Mouse (Mus musculus) heart, embryonic 14.5 days (tissue): ENCODE measurements at regions not wholly inside any gene's neighbourhood (a gene's known extent, or its start where the extent isn't known, plus 50 kb on each side); places are given as distances from the start of the nearest gene placed in this dataset.

Source experiments
- ATAC-seq: fragments of 200-750 bp; cut with Nextera tagmentation; 2 replicates; pipeline ENCODE4 v1.8.0; 2017; ENCODE audit warnings: low read depth, moderate TSS enrichment; ENCODE audit not compliant: insufficient number of reproducible peaks, insufficient read depth, low FRiP score
- H3K27ac ChIP-seq, 2 experiments: fragments of 200-500 bp in 1 of 2; fragments of 300-500 bp in 1 of 2; sonication (generic) in 1 of 2; replicated peaks in 1 of 2; 2 replicates each; pipeline ENCODE4 v1.5.1; 2012 to 2014; ENCODE audit warnings: low read depth in 2 of 2, low read length in 2 of 2, control low read depth in 1 of 2, mild to moderate bottlenecking in 1 of 2, mixed read lengths in 1 of 2; ENCODE audit not compliant: control insufficient read depth in 1 of 2, insufficient read depth in 1 of 2
- H3K27me3 ChIP-seq: fragments of 300-500 bp; sonication (generic); 2 replicates; pipeline ENCODE4 v1.6.1; 2014; ENCODE audit warnings: mild to moderate bottlenecking, low read length, control low read depth; ENCODE audit not compliant: control insufficient read depth, insufficient read depth
- H3K36me3 ChIP-seq: fragments of 300-500 bp; sonication (generic); 2 replicates; pipeline ENCODE4 v1.6.1; 2014; ENCODE audit warnings: mild to moderate bottlenecking, control low read depth, low read length, mixed read lengths; ENCODE audit not compliant: control insufficient read depth, insufficient read depth
- H3K4me1 ChIP-seq, 2 experiments: fragments of 200-500 bp in 1 of 2; fragments of 300-500 bp in 1 of 2; sonication (generic) in 1 of 2; 2 replicates each; pipeline ENCODE4 v1.6.1; 2012 to 2014; ENCODE audit warnings: low read length in 2 of 2, control low read depth in 1 of 2, mixed read lengths in 1 of 2; ENCODE audit not compliant: control insufficient read depth in 2 of 2, insufficient read depth in 2 of 2
- H3K4me2 ChIP-seq: fragments of 300-500 bp; sonication (generic); 2 replicates; pipeline ENCODE4 v1.6.1; 2014; ENCODE audit warnings: mild to moderate bottlenecking, low read length
- H3K4me3 ChIP-seq, 2 experiments: fragments of 200-500 bp in 1 of 2; fragments of 300-500 bp in 1 of 2; sonication (generic) in 1 of 2; 2 replicates each; pipeline ENCODE4 v1.5.1; 2012 to 2014; ENCODE audit warnings: low read length in 2 of 2, mild to moderate bottlenecking in 2 of 2, control low read depth in 1 of 2, low read depth in 1 of 2, moderate library complexity in 1 of 2; ENCODE audit not compliant: control insufficient read depth in 1 of 2, insufficient read depth in 1 of 2
- H3K9ac ChIP-seq: fragments of 300-500 bp; sonication (generic); 2 replicates; pipeline ENCODE4 v1.6.1; 2014; ENCODE audit warnings: mild to moderate bottlenecking, low read length
- H3K9me3 ChIP-seq: fragments of 300-500 bp; sonication (generic); 2 replicates; pipeline ENCODE4 v1.6.1; 2016; ENCODE audit warnings: low read length, control low read depth; ENCODE audit not compliant: control insufficient read depth
- WGBS: fragments of 180-500 bp; shearing (Covaris S2); extraction: QIAGEN DNeasy Blood & Tissue Kit; methylation state at CpG from one replicate; pipeline ENCODE4 v1.1.7; 2014; 5-methylcytosine and 5-hydroxymethylcytosine counted together

- Histone ChIP-seq H3K9ac (peak overlapping the region; percentile 51; the same call in 1 of the 2 replicates), H3K27me3 (no peaks in the 10 kb centered on the region), H3K4me1 (peaks cover 3 to 13% of the 10 kb centered on the region in 2 experiments; a peak in 2 of 4 replicates), H3K36me3 (no peaks in the 10 kb centered on the region), H3K9me3 (no peaks in the 10 kb centered on the region), H3K4me2 (peak overlapping the region; percentile 26), H3K27ac (peak overlapping the region in 1 of 2 experiments; percentile 55; a peak in 2 of 4 replicates), H3K4me3 (no peak overlapping the region)
- ATAC-seq, result 0 out of 2 replicates have a peak, but pooled peaks have one; percentile 8
- 21% methylated on average over 2 of the region's 2 CpGs for WGBS
These were observed 98.4 kb downstream of the Edn3 start for GRCm38 (mm10) chr2:174858835-174859215.

GRCm38 (mm10) chr2:174859533-174859932 lies 99.1 kb downstream of the Edn3 start:
- no peak for ATAC-seq
- H3K36me3 ChIP-seq, result no peaks in the 10 kb centered on the region
- no peak overlapping the region for H3K9ac ChIP-seq
- H3K27ac ChIP-seq, result peak overlapping the region in 1 of 2 experiments; percentile 55; a peak in 1 of 4 replicates
- WGBS, result 40% methylated on average over 7 of the region's 7 CpGs
- no peak overlapping the region for H3K4me3 ChIP-seq
- H3K4me1 ChIP-seq, result peaks cover 3 to 13% of the 10 kb centered on the region in 2 experiments; a peak in 2 of 4 replicates
- H3K4me2 ChIP-seq, result no peak overlapping the region
- H3K27me3 ChIP-seq, result no peaks in the 10 kb centered on the region
- no peaks in the 10 kb centered on the region for H3K9me3 ChIP-seq

- Histone ChIP-seq H3K4me1 (peaks cover 22 to 25% of the 10 kb centered on the region in 2 experiments), H3K36me3 (no peaks in the 10 kb centered on the region), H3K9me3 (no peaks in the 10 kb centered on the region), H3K4me2 (no peak overlapping the region), H3K9ac (no peak overlapping the region), H3K27ac (no peak overlapping the region), H3K27me3 (no peaks in the 10 kb centered on the region), H3K4me3 (no peak overlapping the region)
- WGBS, result 86% methylated on average over 3 of the region's 3 CpGs
- ATAC-seq, result no peak
These were observed 104.2 kb downstream of the Edn3 start for GRCm38 (mm10) chr2:174864657-174865056.

- no peak overlapping the region for H3K9ac ChIP-seq
- WGBS, result 36% methylated on average over 8 of the region's 8 CpGs
- H3K4me1 ChIP-seq, result peaks cover 23 to 25% of the 10 kb centered on the region in 2 experiments
- no peaks in the 10 kb centered on the region for H3K36me3 ChIP-seq
- ATAC-seq, result no peak
- H3K27ac ChIP-seq, result peak overlapping the region in 1 of 2 experiments; percentile 34; a peak in 2 of 4 replicates
- no peaks in the 10 kb centered on the region for H3K27me3 ChIP-seq
- H3K4me2 ChIP-seq, result no peak overlapping the region
- H3K4me3 ChIP-seq, result no peak overlapping the region
- no peaks in the 10 kb centered on the region for H3K9me3 ChIP-seq
These were observed 106.1 kb downstream of the Edn3 start for GRCm38 (mm10) chr2:174866546-174866945.

- Histone ChIP-seq H3K36me3 (no peaks in the 10 kb centered on the region), H3K4me3 (no peak overlapping the region), H3K9ac (no peak overlapping the region), H3K27me3 (no peaks in the 10 kb centered on the region), H3K4me1 (peaks cover 30 to 31% of the 10 kb centered on the region in 2 experiments), H3K27ac (no peak overlapping the region), H3K9me3 (no peaks in the 10 kb centered on the region), H3K4me2 (no peak overlapping the region)
- ATAC-seq, result no peak
- WGBS, result 58% methylated on average over 5 of the region's 5 CpGs
These were observed 107.0 kb downstream of the Edn3 start for GRCm38 (mm10) chr2:174867397-174867796.

GRCm38 (mm10) chr2:174868186-174868585 lies 107.8 kb downstream of the Edn3 start:
- ATAC-seq, result no peak
- WGBS, result 50% methylated on average over 3 of the region's 3 CpGs
- Histone ChIP-seq H3K27me3 (no peaks in the 10 kb centered on the region), H3K4me1 (peaks cover 30 to 31% of the 10 kb centered on the region in 2 experiments), H3K4me2 (no peak overlapping the region), H3K9me3 (no peaks in the 10 kb centered on the region), H3K4me3 (no peak overlapping the region), H3K9ac (no peak overlapping the region), H3K27ac (peak overlapping the region; percentile 57 to 67; a peak in 3 of 4 replicates), H3K36me3 (no peaks in the 10 kb centered on the region)

- no peaks in the 10 kb centered on the region for H3K36me3 ChIP-seq
- H3K27me3 ChIP-seq, result no peaks in the 10 kb centered on the region
- H3K4me2 ChIP-seq, result no peak overlapping the region
- no peak overlapping the region; the same call in 1 of the 2 replicates for H3K9ac ChIP-seq
- peak overlapping the region; percentile 57 to 67 for H3K27ac ChIP-seq
- H3K9me3 ChIP-seq, result no peaks in the 10 kb centered on the region
- no peak overlapping the region for H3K4me3 ChIP-seq
- WGBS, result 38% methylated on average over 8 of the region's 8 CpGs
- no peak for ATAC-seq
- peaks cover 30 to 31% of the 10 kb centered on the region in 2 experiments for H3K4me1 ChIP-seq
These were observed 108.4 kb downstream of the Edn3 start for GRCm38 (mm10) chr2:174868743-174869369.

- H3K4me2 ChIP-seq, result no peak overlapping the region
- no peak overlapping the region for H3K27ac ChIP-seq
- H3K27me3 ChIP-seq, result no peaks in the 10 kb centered on the region
- ATAC-seq, result no peak
- H3K4me1 ChIP-seq, result peaks cover 30 to 31% of the 10 kb centered on the region in 2 experiments
- H3K9me3 ChIP-seq, result no peaks in the 10 kb centered on the region
- no peaks in the 10 kb centered on the region for H3K36me3 ChIP-seq
- WGBS, result 83% methylated on average over 5 of the region's 5 CpGs
- no peak overlapping the region for H3K4me3 ChIP-seq
- H3K9ac ChIP-seq, result no peak overlapping the region
These were observed 109.9 kb downstream of the Edn3 start for GRCm38 (mm10) chr2:174870284-174870683.
